Mouse (Mus musculus) liver, adult (tissue): ENCODE measurements around the gene Sf3a2.

Experiments used
- GATA4 ChIP-seq: IDR thresholded peaks from 2 replicates; pipeline ENCODE4 v1.6.1; 2014; ENCODE audit warnings: mild to moderate bottlenecking, low read length; ENCODE audit not compliant: insufficient replicate concordance

Gene Sf3a2

DNA sequence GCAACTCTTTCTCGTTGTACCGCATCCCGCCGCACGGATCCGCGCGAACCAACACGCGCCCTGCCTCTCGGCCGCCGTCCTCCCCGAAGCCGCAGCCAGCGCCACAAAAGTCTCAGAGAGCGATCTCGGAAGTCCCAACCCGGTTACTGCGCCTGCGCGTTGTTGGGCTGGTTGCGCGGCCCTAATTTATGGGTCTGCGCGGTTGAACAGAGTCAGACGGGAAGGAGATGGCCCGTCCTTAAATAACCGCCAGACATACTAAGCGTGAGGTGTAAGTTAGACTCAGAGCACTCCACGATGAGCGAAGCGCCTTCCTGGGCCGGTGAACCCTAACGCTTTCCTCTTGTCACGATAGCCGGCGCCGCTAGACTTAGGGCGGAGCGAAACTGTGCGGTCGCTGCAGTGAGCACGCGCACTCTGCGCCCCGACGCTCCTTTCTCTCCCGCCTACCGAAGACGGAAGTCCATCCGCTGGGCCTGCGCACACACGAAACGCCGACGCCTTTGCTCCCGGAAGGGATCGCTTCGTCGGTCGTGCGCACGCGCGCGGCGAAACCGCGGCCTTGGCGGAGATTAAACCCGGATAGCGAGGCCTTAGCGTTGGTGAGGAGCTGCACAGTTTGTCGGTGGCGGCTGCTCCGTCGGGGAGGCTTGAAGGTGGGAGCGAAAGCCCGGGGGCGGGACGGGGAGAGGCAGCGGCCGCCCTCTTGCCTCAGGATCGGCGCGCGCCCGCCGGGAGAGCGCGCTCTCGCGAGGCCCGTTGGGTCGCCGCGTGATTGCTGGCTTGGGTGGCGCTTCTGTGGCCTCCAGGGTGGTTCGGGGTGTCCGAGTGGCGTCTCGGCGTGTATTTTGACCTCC lies at the start of gene Sf3a2, which contains the start of gene Plekhj1:
Sf3a2 (plus strand) TSS at position 49 of the 857 bp plus-strand sequence.
Plekhj1 (minus strand) TSS at position 477 of the 857 bp plus-strand sequence.
- peak; percentile 87; the same call in 1 of the 2 replicates for TF ChIP-seq GATA4

DNA sequence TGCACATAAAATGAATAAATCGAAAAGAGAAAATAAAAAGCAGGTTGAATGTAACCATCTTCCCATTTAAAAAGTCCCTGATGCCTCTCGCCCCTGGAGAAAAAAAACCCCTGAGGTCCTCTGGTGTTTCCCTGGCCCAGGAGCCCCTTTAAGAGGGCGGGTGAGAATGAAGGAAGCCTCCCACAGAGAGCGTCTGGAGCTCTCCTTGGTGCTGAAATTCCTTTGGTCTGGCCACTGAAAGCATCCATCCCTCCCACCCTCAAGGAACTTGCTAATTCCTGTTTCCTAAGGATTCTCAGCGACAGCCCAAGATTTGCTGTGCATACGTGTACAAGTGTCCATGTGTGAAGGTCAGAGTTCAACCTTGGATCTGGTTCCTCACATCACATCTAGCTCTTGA lies 49.4 kb upstream of the Sf3a2 start:
- TF ChIP-seq GATA4 = no peak

DNA sequence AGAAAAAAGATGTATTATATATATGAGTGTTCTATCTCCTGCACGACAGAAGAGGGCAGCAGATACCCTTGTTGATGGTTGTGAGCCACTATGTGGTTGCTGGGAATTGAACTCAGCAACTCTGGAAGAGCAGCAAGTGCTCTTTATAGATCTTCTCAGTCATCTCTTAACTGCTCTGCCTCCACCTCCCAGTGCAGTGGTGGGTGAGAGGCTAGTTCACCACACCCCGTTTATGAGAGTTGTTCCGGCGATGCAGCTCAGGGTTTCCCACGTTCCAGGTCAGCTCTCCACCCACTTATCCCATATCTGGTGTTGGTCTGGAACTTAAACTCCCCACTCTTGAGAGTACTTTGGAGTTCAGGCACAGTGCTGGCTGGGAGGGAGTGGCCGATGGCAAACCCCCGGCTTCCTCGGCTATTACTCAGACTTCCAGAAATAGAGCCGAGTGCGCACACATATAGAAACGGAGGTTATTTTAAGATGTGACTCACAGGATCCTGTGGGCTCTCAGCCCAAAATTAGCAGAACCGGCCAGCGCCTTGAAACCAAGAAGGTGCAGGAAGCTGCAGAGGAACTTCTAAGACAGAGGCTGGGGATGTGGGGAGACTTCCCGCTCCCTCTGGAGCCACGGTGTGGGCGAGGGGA lies 46.7 kb upstream of the Sf3a2 start:
- no peak for TF ChIP-seq GATA4

GRCm38 (mm10) chr10:80752079-80752625 lies 45.8 kb upstream of the Sf3a2 start:
- TF ChIP-seq GATA4 = no peak

GRCm38 (mm10) chr10:80754594-80755290 lies 43.3 kb upstream of the Sf3a2 start, which contains the start of gene Dot1l:
TSS of gene Dot1l (plus strand) at chr10:80755206.
- no peak; the same call in 1 of the 2 replicates for TF ChIP-seq GATA4

- TF ChIP-seq GATA4 = no peak
Observed at GRCm38 (mm10) chr10:80755291-80756015, 42.5 kb upstream of the Sf3a2 start.

GRCm38 (mm10) chr10:80756099-80756498 lies 41.9 kb upstream of the Sf3a2 start:
- TF ChIP-seq GATA4 = no peak

GRCm38 (mm10) chr10:80756509-80756908 lies 41.5 kb upstream of the Sf3a2 start:
- TF ChIP-seq GATA4 = no peak

GRCm38 (mm10) chr10:80756967-80757366 lies 41.0 kb upstream of the Sf3a2 start:
- TF ChIP-seq GATA4 = no peak

GRCm38 (mm10) chr10:80757717-80758116 lies 40.3 kb upstream of the Sf3a2 start:
- TF ChIP-seq GATA4 = no peak; the same call in 1 of the 2 replicates

- no peak for TF ChIP-seq GATA4
Observed at GRCm38 (mm10) chr10:80758651-80759050, 39.3 kb upstream of the Sf3a2 start.

- TF ChIP-seq GATA4 = no peak
Observed at GRCm38 (mm10) chr10:80760596-80761524, 37.1 kb upstream of the Sf3a2 start.

- TF ChIP-seq GATA4 = no peak; the same call in 1 of the 2 replicates
Observed at GRCm38 (mm10) chr10:80761821-80762220, 36.2 kb upstream of the Sf3a2 start.
